Mouse (Mus musculus) kidney, embryonic 14.5 days (tissue): ENCODE measurements at regions not wholly inside any gene's neighbourhood (a gene's known extent, or its start where the extent isn't known, plus 50 kb on each side); places are given as distances from the start of the nearest gene placed in this dataset.

Experiments
- ATAC-seq: fragments of 200-750 bp; cut with Nextera tagmentation; 2 replicates; pipeline ENCODE4 v1.8.0; 2017; ENCODE audit warnings: moderate number of reproducible peaks, mild to moderate bottlenecking, moderate TSS enrichment, moderate library complexity; ENCODE audit not compliant: low FRiP score, low TSS enrichment
- H3K27ac ChIP-seq: fragments of 300-500 bp; sonication (generic); 2 replicates; pipeline ENCODE4 v1.5.1; 2014; ENCODE audit warnings: low read depth, mild to moderate bottlenecking, low read length, moderate library complexity, mixed read lengths
- H3K27me3 ChIP-seq: fragments of 300-500 bp; sonication (generic); 2 replicates; pipeline ENCODE4 v1.6.1; 2014; ENCODE audit warnings: mild to moderate bottlenecking, low read length; ENCODE audit not compliant: control insufficient read depth, insufficient read depth
- H3K36me3 ChIP-seq: fragments of 300-500 bp; sonication (generic); 2 replicates; pipeline ENCODE4 v1.6.1; 2014; ENCODE audit warnings: low read length, mixed read lengths; ENCODE audit not compliant: control insufficient read depth, insufficient read depth
- H3K4me1 ChIP-seq: fragments of 300-500 bp; sonication (generic); 2 replicates; pipeline ENCODE4 v1.6.1; 2014; ENCODE audit warnings: low read length, mixed read lengths; ENCODE audit not compliant: control insufficient read depth, insufficient read depth
- H3K4me2 ChIP-seq: fragments of 300-500 bp; sonication (generic); replicated peaks from 2 replicates; pipeline ENCODE4 v1.6.1; 2014; ENCODE audit warnings: low read depth, mild to moderate bottlenecking, low read length
- H3K4me3 ChIP-seq: fragments of 300-500 bp; sonication (generic); 2 replicates; pipeline ENCODE4 v1.5.1; 2014; ENCODE audit warnings: mild to moderate bottlenecking, low read length
- H3K9ac ChIP-seq: fragments of 300-500 bp; sonication (generic); 2 replicates; pipeline ENCODE4 v1.6.1; 2014; ENCODE audit warnings: low read depth, mild to moderate bottlenecking, low read length, moderate library complexity
- H3K9me3 ChIP-seq: fragments of 300-500 bp; sonication (generic); 2 replicates; pipeline ENCODE4 v1.6.1; 2016; ENCODE audit warnings: low read length; ENCODE audit not compliant: control insufficient read depth
- WGBS: fragments of 180-500 bp; shearing (Covaris S2); extraction: QIAGEN DNeasy Blood & Tissue Kit; methylation state at CpG from one replicate; pipeline ENCODE4 v1.1.7; 2014; 5-methylcytosine and 5-hydroxymethylcytosine counted together

DNA sequence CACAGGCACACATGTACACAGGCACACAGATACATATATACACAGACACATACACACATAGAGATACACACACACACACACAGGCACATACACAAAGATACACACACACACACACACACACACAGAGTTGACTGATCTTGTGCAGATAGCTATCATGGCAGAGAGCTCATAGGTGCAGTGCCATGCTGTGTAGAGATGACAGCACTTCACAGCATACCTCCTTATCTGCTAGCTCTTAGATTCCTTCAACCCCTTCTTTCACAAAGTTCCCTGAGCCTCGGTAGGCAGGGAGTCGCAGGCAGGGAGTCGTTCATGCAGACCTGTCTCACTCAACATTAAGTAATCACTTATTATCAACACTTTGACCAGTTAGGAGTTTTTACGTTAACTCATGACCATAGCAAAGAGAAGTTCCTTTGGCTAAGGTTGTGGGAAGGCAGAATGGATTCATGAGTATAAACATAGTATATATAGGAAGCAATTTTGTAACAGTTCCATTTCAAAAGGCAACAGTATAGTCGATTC, 74.4 kb upstream of the Klf13 start:
- ATAC-seq, result no peak
- WGBS, result 82% methylated on average over 5 of the region's 5 CpGs

DNA sequence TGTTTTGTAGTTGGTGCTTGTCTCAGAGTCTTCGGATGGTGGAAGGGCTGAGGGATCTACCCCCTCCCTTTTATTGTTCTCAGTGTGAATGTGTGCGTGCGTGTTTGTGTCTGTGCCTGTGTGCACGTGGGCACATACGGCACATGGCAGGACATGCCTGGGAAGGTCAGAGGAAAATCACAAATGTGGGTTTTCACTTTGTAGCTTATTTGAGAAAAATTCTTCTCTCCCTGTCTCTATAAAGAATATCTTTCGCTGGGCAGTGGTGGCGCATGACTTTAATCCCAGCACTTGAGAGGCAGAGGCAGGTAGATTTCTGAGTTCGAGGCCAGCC, 73.5 kb upstream of the Klf13 start:
- Histone ChIP-seq H3K4me1 (no peaks in the 10 kb centered on the region), H3K9me3 (no peaks in the 10 kb centered on the region), H3K27me3 (no peaks in the 10 kb centered on the region), H3K4me3 (no peak overlapping the region), H3K27ac (no peak overlapping the region), H3K9ac (no peak overlapping the region), H3K36me3 (no peaks in the 10 kb centered on the region), H3K4me2 (no peak overlapping the region)
- ATAC-seq, result no peak
- WGBS, result 76% methylated on average over 8 of the region's 8 CpGs

More for the DNA sequence above, 74.4 kb upstream of the Klf13 start:
- Histone ChIP-seq H3K4me2 (no peak overlapping the region), H3K36me3 (no peaks in the 10 kb centered on the region), H3K27ac (no peak overlapping the region), H3K9ac (no peak overlapping the region), H3K27me3 (no peaks in the 10 kb centered on the region), H3K4me1 (no peaks in the 10 kb centered on the region), H3K4me3 (no peak overlapping the region), H3K9me3 (no peaks in the 10 kb centered on the region)

DNA sequence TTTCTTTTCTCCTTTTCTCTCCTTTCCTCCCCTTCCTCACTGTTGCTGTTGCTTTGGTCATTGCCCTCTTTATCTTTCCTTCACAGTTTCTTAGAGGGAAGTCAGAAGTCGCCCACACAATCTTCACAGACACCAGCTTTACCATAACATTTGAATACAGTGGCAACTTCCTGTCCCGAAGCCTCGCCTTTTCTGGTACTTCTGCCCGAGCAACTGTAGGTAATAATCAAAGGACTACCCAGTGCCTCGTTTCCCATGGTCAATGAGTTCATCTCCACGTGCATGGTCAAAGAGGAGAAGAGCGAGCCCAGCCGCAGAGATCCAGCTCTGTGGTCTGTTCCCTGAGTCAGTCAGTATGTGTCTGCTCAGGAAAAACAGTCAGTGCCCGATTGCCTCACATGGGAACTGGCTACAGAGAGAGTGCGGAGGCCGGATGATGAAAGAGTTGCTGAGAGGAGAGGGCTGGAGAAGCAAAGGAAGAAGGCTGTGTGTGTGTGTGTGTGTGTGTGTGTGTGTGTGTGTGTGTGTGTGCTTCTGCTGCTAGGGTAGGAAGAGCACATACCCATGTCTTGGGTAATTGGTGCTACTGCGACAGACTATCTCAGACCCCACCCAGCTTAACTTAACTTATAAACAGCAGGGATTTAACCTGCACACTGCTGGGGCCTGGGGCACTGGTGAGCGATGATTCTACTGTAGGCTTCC, 73.0 kb upstream of the Klf13 start:
- WGBS, result 68% methylated on average over 13 of the region's 13 CpGs
- Histone ChIP-seq H3K27ac (no peak overlapping the region), H3K9me3 (no peaks in the 10 kb centered on the region), H3K27me3 (no peaks in the 10 kb centered on the region), H3K36me3 (no peaks in the 10 kb centered on the region), H3K9ac (no peak overlapping the region), H3K4me3 (no peak overlapping the region), H3K4me2 (no peak overlapping the region), H3K4me1 (no peaks in the 10 kb centered on the region)
- ATAC-seq, result no peak

DNA sequence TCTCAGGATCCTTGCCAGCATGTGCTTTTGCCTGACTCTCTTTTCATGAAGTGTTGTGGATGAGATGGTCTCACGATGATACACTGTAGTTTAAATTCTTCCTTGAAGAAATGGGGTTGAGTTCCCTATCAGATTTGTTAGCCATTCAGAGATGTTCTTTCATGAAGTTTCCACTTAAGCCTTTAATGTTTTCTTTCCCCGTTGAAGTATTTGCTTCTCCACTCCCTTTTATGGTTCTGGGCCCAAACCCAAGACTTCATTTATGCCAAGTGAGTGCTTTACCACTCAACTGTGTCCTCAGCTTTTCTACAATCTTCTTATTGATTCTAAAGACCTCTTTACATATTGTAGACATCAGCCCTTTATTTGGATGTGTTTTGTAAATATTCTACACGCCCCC, 71.9 kb upstream of the Klf13 start:
- H3K36me3 ChIP-seq, result no peaks in the 10 kb centered on the region
- H3K9ac ChIP-seq, result no peak overlapping the region
- H3K27me3 ChIP-seq, result no peaks in the 10 kb centered on the region
- 75% methylated on average over 3 of the region's 3 CpGs for WGBS
- no peak for ATAC-seq
- no peaks in the 10 kb centered on the region for H3K4me1 ChIP-seq
- no peak overlapping the region for H3K27ac ChIP-seq
- no peaks in the 10 kb centered on the region for H3K9me3 ChIP-seq
- no peak overlapping the region for H3K4me3 ChIP-seq
- no peak overlapping the region for H3K4me2 ChIP-seq

DNA sequence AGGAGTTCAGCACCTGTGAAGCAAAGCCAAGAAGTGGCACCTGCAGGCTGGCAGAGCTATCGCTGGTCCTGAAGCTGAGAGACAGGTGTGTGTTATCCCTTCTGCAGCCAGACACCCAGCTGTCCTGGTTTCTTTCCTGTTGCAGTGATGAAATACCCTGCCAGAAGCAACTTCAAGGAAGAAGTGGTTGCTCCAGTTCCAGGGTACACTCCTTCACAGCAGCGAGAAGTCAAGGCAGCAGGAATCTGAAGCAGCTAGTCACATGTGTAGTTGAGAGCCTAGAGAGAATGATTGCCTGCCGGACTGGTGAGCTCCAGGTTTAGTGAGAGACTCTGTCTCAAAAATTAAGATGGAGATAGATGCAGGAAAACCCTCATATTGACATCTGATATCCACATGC, 69.1 kb upstream of the Klf13 start:
- H3K9me3 ChIP-seq, result no peaks in the 10 kb centered on the region
- H3K9ac ChIP-seq, result no peak overlapping the region
- H3K4me1 ChIP-seq, result no peaks in the 10 kb centered on the region
- H3K27ac ChIP-seq, result no peak overlapping the region
- ATAC-seq, result no peak
- WGBS, result 79% methylated on average over 3 of the region's 3 CpGs
- H3K36me3 ChIP-seq, result no peaks in the 10 kb centered on the region
- no peak overlapping the region for H3K4me3 ChIP-seq
- H3K27me3 ChIP-seq, result no peaks in the 10 kb centered on the region
- H3K4me2 ChIP-seq, result no peak overlapping the region

DNA sequence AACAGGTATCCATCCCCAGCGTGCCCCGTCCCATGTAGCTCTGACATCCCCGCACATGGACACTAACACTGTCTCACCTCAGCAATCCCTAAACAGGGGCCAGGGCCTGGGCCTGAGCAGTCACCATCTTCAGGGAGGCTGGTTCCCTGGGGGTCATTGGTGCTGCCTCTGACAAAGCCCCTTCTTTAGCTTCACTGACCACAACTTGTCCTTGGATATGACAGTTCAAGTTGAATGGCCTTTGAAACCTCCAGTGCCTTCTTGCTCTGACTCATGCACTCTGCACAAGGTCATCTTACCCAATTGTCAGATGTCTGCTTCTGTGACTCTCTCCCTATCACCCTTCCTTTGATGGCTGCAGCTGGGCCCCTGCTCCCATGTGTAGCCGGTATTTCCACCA, 68.2 kb upstream of the Klf13 start:
- ATAC-seq, result no peak
- Histone ChIP-seq H3K4me2 (no peak overlapping the region), H3K27me3 (no peaks in the 10 kb centered on the region), H3K4me1 (no peaks in the 10 kb centered on the region), H3K4me3 (no peak overlapping the region), H3K27ac (no peak overlapping the region), H3K36me3 (no peaks in the 10 kb centered on the region), H3K9me3 (no peaks in the 10 kb centered on the region), H3K9ac (no peak overlapping the region)
- WGBS, result 88% methylated on average over 4 of the region's 4 CpGs

DNA sequence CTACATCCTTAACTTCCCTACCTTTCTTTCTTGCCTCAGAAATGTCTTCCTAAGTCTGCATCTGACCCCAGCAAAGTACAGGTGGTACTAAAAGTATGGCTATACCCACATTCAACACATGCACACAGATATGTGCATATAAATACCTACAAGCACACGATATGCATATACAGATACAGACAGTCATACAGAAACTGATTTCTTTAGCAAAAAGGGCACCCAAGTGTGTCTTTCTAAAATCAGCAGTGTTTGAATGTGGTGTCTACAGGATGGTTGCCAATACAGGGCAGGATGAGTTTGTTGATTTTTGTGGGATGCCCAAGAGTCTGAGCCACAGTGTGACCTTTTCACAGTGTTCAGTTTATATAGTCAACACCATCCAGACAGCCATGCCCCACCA, 67.0 kb upstream of the Klf13 start:
- H3K4me3 ChIP-seq, result no peak overlapping the region
- H3K36me3 ChIP-seq, result no peaks in the 10 kb centered on the region
- H3K4me1 ChIP-seq, result no peaks in the 10 kb centered on the region
- H3K9me3 ChIP-seq, result no peaks in the 10 kb centered on the region
- no peak overlapping the region for H3K9ac ChIP-seq
- no peaks in the 10 kb centered on the region for H3K27me3 ChIP-seq
- H3K27ac ChIP-seq, result no peak overlapping the region
- WGBS, result 94% methylated on average over 1 of the region's 1 CpGs
- H3K4me2 ChIP-seq, result no peak overlapping the region
- no peak for ATAC-seq

DNA sequence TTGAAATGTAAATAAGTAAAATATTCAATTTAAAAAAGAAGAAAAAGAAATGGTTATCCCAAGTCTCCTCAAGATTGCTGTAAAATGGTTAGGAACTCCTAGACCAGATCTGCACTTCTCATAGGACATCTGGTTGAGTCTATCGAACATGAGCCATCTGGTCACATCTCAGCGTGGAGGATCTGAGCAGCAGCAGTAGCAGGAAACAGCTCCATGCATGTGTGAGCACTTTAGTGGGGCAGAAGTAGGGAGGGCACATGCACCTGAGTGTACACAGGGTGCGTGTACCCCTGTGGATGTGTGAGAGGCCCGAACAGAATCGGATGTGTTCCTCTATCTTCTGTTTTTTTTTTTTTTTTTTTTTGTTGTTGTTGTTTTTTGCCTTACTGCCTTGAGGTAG, 65.2 kb upstream of the Klf13 start:
- Histone ChIP-seq H3K9ac (no peak overlapping the region), H3K27ac (no peak overlapping the region), H3K9me3 (no peaks in the 10 kb centered on the region), H3K4me1 (no peaks in the 10 kb centered on the region), H3K27me3 (no peaks in the 10 kb centered on the region), H3K4me3 (no peak overlapping the region), H3K4me2 (no peak overlapping the region), H3K36me3 (no peaks in the 10 kb centered on the region)
- 93% methylated on average over 5 of the region's 5 CpGs for WGBS
- ATAC-seq, result no peak

DNA sequence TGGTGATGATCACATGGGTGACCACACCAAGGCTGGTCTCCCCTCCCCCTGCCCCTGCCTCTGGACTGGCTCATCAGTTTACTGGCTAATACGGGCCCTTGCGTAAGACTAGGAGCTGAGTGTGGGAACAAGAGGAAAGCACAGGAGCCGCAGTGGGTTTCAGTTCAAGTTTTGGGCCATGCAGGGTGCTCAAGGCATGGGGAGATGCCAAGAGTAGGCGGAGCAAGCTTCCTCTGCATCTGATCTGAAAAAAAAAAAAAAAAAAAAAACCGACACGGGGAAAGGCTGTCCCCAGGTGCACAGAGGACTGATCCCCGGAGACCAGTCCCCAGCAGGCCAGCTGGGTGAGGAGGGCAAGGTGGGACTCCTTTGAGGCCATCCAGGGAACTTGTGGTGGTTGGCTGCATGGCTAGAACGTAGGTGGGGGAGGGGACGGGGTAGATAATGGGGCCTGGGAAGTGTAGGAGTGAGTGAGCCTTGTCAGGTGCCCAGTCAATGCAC, 62.9 kb upstream of the Klf13 start:
- Histone ChIP-seq H3K27me3 (no peaks in the 10 kb centered on the region), H3K4me2 (no peak overlapping the region), H3K27ac (no peak overlapping the region), H3K4me3 (no peak overlapping the region), H3K9me3 (no peaks in the 10 kb centered on the region), H3K4me1 (no peaks in the 10 kb centered on the region), H3K9ac (no peak overlapping the region), H3K36me3 (no peaks in the 10 kb centered on the region)
- WGBS, result 56% methylated on average over 9 of the region's 9 CpGs
- ATAC-seq, result no peak
